Mouse (Mus musculus): Measurements from ENCODE around the gene Snrpb. TPM values are rescaled to one million over a fixed set of nuclear protein-coding genes. Genes with fewer than 3 reads are reported as not detected.
A peak's percentile ranks its signal among the peaks of the same experiment; 100 is the strongest.

Gene Snrpb
- polyA plus RNA-seq, 1 experiment from 2014 or later: 756 TPM

DNA sequence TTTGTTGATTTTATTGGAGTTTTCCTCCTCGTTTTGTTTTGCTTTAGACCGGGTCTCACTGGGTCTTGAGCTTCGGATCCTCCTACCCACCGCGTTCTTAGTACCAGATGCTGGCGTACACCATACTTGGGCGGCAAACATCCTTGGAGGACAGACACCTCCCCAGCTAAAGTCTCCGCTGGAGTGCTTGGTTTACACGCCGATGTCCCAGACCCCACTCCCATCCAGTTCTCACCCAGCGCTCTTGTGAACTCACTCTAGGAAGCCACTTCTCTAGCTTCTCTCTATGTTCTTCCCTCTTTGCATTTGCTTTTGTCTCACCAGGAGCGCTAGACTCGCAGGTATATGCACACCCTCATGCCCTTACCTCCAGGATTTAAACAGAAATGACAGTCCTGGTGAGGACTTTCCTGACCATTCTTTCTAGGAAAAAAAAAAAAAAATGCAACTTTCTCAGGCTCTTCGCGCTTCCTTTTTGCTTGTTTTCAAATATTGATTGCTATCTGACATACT, 360 bp upstream of the Snrpb start:
- peak; percentile 77 for ATAC-seq (replicated peaks; ENCODE audit: insufficient number of reproducible peaks, low FRiP score, low TSS enrichment, low read depth)
- 2% methylated on average over 15 of the region's 15 CpGs for WGBS

DNA sequence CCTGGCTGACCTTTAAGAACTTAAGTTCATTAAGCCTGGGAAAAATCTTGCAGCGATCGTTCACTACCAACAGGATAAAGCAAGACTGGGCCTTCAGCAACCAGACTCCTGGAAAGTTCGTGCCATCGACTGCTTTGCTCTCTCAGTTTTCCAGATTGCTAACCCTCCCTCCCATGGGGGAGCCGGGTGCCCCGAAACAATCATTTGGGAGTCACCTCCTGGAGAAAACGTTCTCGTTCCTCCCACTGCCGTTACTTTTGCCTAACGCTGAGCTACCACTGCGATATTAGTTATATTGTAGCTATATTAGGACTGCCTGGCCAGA, 860 bp downstream of the Snrpb start:
- Histone ChIP-seq H3K9ac (replicated peaks; ENCODE audit: low read length) (peak overlapping the region; percentile 100), H3K9me3 (replicated peaks; ENCODE audit: control insufficient read depth, low read length) (no peaks in the 10 kb centered on the region), H3K4me1 (ENCODE audit: control insufficient read depth, insufficient read depth, low read length) (peaks cover 2% of the 10 kb centered on the region; the same call in 1 of the 2 replicates), H3K27ac (replicated peaks; ENCODE audit: low read depth, low read length) (peak overlapping the region; percentile 94), H3K4me2 (ENCODE audit: low read depth, low read length) (peak overlapping the region; percentile 49), H3K36me3 (replicated peaks; ENCODE audit: control insufficient read depth, insufficient read depth, low read depth, low read length) (peaks cover 10% of the 10 kb centered on the region), H3K27me3 (ENCODE audit: control insufficient read depth, insufficient read depth, low read length) (no peaks in the 10 kb centered on the region), H3K4me3 (ENCODE audit: low read depth, low read length) (peak overlapping the region; percentile 99)
- WGBS: under 1% methylated on average over 11 of the region's 11 CpGs
- ATAC-seq (replicated peaks; ENCODE audit: insufficient number of reproducible peaks, low FRiP score, low TSS enrichment, low read depth) (no peak), DNase-seq (ENCODE audit: low spot score) (peak; percentile 29)

More for the DNA sequence above, 360 bp upstream of the Snrpb start:
- DNase-seq (ENCODE audit: low spot score): no peak
- H3K4me3 ChIP-seq (ENCODE audit: low read depth, low read length): peak overlapping the region; percentile 99
- H3K4me1 ChIP-seq (ENCODE audit: control insufficient read depth, insufficient read depth, low read length): peaks cover 2% of the 10 kb centered on the region; the same call in 1 of the 2 replicates
- H3K9me3 ChIP-seq (replicated peaks; ENCODE audit: control insufficient read depth, low read length): no peaks in the 10 kb centered on the region
- no peaks in the 10 kb centered on the region for H3K27me3 ChIP-seq (ENCODE audit: control insufficient read depth, insufficient read depth, low read length)
- H3K9ac ChIP-seq (replicated peaks; ENCODE audit: low read length): peak overlapping the region; percentile 100
- peak overlapping the region; percentile 87 for H3K4me2 ChIP-seq (ENCODE audit: low read depth, low read length)
- H3K27ac ChIP-seq (replicated peaks; ENCODE audit: low read depth, low read length): no peak overlapping the region; the same call in 1 of the 2 replicates
- H3K36me3 ChIP-seq (replicated peaks; ENCODE audit: control insufficient read depth, insufficient read depth, low read depth, low read length): no peaks in the 10 kb centered on the region; the same call in 1 of the 2 replicates

DNA sequence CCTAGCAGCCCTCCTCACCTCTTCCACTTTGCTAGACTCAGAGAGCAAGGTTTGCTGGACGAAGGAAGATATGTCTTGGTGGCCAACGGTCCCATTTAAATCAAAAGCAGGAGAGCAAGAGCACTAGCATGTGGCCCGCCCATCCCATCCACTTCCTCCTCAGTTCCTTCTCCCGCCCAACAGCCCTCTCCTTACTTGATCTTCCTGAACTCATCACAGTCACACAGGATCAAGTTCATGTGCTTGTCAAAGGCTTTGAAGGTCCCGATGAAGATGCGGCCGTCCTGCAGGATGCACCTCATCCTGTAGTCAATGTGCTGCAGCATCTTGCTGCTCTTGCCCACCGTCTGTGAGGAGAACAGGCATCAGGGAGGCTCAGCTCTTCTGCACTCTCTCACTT, 2.4 kb downstream of the Snrpb start:
- no peak for DNase-seq (ENCODE audit: low spot score)
- Histone ChIP-seq H3K4me2 (ENCODE audit: low read depth, low read length) (peak overlapping the region; percentile 49; the same call in 1 of the 2 replicates), H3K27me3 (ENCODE audit: control insufficient read depth, insufficient read depth, low read length) (no peaks in the 10 kb centered on the region), H3K4me1 (ENCODE audit: control insufficient read depth, insufficient read depth, low read length) (peaks cover 2% of the 10 kb centered on the region; the same call in 1 of the 2 replicates), H3K9ac (replicated peaks; ENCODE audit: low read length) (peak overlapping the region; percentile 100), H3K4me3 (ENCODE audit: low read depth, low read length) (peak overlapping the region; percentile 99; the same call in 1 of the 2 replicates), H3K9me3 (replicated peaks; ENCODE audit: control insufficient read depth, low read length) (no peaks in the 10 kb centered on the region), H3K36me3 (replicated peaks; ENCODE audit: control insufficient read depth, insufficient read depth, low read depth, low read length) (peaks cover 14% of the 10 kb centered on the region), H3K27ac (replicated peaks; ENCODE audit: low read depth, low read length) (no peak overlapping the region)
- no peak for ATAC-seq (replicated peaks; ENCODE audit: insufficient number of reproducible peaks, low FRiP score, low TSS enrichment, low read depth)
- 81% methylated on average over 8 of the region's 8 CpGs for WGBS

DNA sequence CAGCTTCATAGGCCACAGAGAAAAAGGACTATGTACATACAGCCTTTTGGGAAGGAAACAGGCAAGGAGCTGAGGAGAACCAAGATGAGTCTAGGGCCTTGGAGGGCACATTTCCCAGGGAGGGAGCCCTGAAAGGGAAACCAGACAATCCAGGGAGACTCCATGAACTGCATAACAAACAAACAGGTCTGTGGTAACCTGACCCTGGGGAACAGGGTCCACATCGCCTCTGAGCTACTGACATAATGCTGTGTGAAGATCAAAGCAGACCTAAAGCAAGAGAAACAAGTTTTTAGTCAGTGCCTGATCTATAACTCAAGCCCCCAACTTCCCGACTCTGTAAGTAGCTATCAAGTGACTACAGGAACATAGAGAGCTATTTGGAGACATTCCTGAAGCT, 7.5 kb downstream of the Snrpb start:
- Histone ChIP-seq H3K27me3 (ENCODE audit: control insufficient read depth, insufficient read depth, low read length) (no peaks in the 10 kb centered on the region), H3K27ac (replicated peaks; ENCODE audit: low read depth, low read length) (no peak overlapping the region), H3K9me3 (replicated peaks; ENCODE audit: control insufficient read depth, low read length) (no peaks in the 10 kb centered on the region), H3K4me2 (ENCODE audit: low read depth, low read length) (no peak overlapping the region), H3K36me3 (replicated peaks; ENCODE audit: control insufficient read depth, insufficient read depth, low read depth, low read length) (peaks cover 17% of the 10 kb centered on the region), H3K4me3 (ENCODE audit: low read depth, low read length) (no peak overlapping the region), H3K9ac (replicated peaks; ENCODE audit: low read length) (no peak overlapping the region), H3K4me1 (ENCODE audit: control insufficient read depth, insufficient read depth, low read length) (no peaks in the 10 kb centered on the region)
- no peak for DNase-seq (ENCODE audit: low spot score)
- WGBS: 79% methylated on average over 2 of the region's 2 CpGs
- ATAC-seq (replicated peaks; ENCODE audit: insufficient number of reproducible peaks, low FRiP score, low TSS enrichment, low read depth): no peak

DNA sequence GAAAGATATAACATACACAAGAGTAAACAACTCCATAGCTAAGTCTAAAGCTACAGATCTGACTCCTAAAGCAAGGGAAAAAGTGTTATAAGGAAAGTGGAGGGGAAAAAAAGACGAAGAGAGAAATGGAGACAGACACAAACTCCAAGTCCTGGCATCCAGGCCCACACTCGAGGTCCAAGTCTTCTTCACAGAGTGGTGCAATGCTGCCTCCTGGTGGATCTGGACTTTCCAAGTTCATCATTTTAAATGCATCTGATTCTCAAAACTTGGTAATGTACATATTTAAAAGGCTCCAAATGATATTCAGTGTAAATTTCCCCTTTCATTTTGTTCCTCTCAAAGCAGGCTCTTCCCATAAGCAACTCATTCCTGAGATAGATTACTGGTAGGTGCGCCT, 11.3 kb downstream of the Snrpb start:
- Histone ChIP-seq H3K36me3 (replicated peaks; ENCODE audit: control insufficient read depth, insufficient read depth, low read depth, low read length) (peaks cover 5% of the 10 kb centered on the region), H3K27me3 (ENCODE audit: control insufficient read depth, insufficient read depth, low read length) (no peaks in the 10 kb centered on the region), H3K9me3 (replicated peaks; ENCODE audit: control insufficient read depth, low read length) (no peaks in the 10 kb centered on the region), H3K4me3 (ENCODE audit: low read depth, low read length) (no peak overlapping the region), H3K27ac (replicated peaks; ENCODE audit: low read depth, low read length) (no peak overlapping the region), H3K9ac (replicated peaks; ENCODE audit: low read length) (no peak overlapping the region), H3K4me1 (ENCODE audit: control insufficient read depth, insufficient read depth, low read length) (no peaks in the 10 kb centered on the region), H3K4me2 (ENCODE audit: low read depth, low read length) (no peak overlapping the region)
- DNase-seq (ENCODE audit: low spot score) (peak; percentile 74), ATAC-seq (replicated peaks; ENCODE audit: insufficient number of reproducible peaks, low FRiP score, low TSS enrichment, low read depth) (no peak)
- WGBS: 65% methylated on average over 3 of the region's 3 CpGs

DNA sequence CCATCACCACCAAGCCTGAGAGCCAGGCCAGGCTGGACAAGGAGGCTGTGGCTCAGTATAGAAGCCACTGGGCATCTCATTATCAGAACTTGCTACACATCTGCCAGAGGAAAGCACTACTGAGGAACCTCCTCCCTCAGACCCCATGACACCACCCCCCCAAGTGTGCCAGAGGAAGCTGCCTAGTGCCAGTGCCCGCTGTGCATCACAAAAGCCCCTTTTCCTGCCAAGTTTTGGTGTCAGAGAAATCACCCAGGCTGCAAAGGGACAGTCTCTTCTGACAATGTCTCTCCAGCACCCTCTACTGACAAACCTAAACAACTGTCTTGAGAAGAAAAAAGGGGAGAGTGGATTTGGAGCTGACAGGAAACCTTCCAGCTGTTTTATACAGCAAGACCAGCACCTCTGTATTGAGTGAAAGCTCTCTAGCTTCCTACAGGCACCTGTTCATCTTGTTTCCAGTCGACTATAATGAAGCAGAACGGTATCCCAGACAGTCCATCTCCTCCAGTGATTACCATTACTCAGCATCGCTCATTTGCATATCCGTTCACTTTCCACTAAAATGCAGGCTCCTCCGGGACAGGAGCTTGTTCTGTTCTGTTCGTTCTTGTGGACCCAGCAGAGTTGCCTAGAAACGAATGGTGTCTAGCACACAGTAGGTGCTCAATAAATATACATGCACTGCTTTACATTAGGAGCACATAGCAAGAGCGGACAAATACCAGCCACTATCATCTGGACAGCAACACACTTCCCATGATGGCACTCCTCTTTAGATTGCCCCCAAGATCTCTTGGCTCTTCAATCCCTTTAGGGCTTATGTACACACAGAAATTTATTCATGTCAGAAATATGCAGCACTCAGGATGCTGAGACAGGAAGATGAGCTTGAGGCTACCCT, 12.6 kb downstream of the Snrpb start:
- Histone ChIP-seq H3K4me1 (ENCODE audit: control insufficient read depth, insufficient read depth, low read length) (no peaks in the 10 kb centered on the region), H3K27me3 (ENCODE audit: control insufficient read depth, insufficient read depth, low read length) (no peaks in the 10 kb centered on the region), H3K4me2 (ENCODE audit: low read depth, low read length) (no peak overlapping the region), H3K4me3 (ENCODE audit: low read depth, low read length) (no peak overlapping the region), H3K9me3 (replicated peaks; ENCODE audit: control insufficient read depth, low read length) (no peaks in the 10 kb centered on the region), H3K9ac (replicated peaks; ENCODE audit: low read length) (no peak overlapping the region), H3K36me3 (replicated peaks; ENCODE audit: control insufficient read depth, insufficient read depth, low read depth, low read length) (peaks cover 3% of the 10 kb centered on the region), H3K27ac (replicated peaks; ENCODE audit: low read depth, low read length) (no peak overlapping the region)
- DNase-seq (ENCODE audit: low spot score) (peak; percentile 43), ATAC-seq (replicated peaks; ENCODE audit: insufficient number of reproducible peaks, low FRiP score, low TSS enrichment, low read depth) (peak; percentile 32; the same call in 1 of the 2 replicates)
- 70% methylated on average over 9 of the region's 9 CpGs for WGBS

DNA sequence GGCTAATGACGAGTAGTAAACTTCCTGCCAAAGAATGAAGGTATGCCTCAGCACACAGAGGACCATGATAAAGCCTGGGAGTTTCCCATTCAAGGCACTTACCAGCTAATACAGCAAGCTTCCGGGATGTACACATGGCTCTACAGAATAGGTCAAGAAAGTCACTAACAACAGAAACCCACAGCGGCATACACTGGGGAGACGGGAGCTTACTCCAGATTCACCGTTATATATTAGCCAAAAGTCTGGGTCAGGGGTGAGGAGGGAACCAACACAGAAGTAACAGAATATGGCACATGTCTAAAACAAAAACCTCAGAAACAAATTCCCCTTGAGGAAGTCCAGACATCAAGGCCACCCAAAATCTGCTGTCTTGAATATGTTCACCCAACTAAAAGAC, 16.5 kb downstream of the Snrpb start:
- H3K4me1 ChIP-seq (ENCODE audit: control insufficient read depth, insufficient read depth, low read length): no peaks in the 10 kb centered on the region
- H3K4me3 ChIP-seq (ENCODE audit: low read depth, low read length): no peak overlapping the region
- DNase-seq (ENCODE audit: low spot score): no peak
- no peak overlapping the region for H3K9ac ChIP-seq (replicated peaks; ENCODE audit: low read length)
- H3K27ac ChIP-seq (replicated peaks; ENCODE audit: low read depth, low read length): no peak overlapping the region
- 83% methylated on average over 5 of the region's 5 CpGs for WGBS
- no peak overlapping the region for H3K4me2 ChIP-seq (ENCODE audit: low read depth, low read length)
- H3K27me3 ChIP-seq (ENCODE audit: control insufficient read depth, insufficient read depth, low read length): no peaks in the 10 kb centered on the region
- no peaks in the 10 kb centered on the region; the same call in none of the 2 replicates for H3K36me3 ChIP-seq (replicated peaks; ENCODE audit: control insufficient read depth, insufficient read depth, low read depth, low read length)
- no peak for ATAC-seq (replicated peaks; ENCODE audit: insufficient number of reproducible peaks, low FRiP score, low TSS enrichment, low read depth)
- H3K9me3 ChIP-seq (replicated peaks; ENCODE audit: control insufficient read depth, low read length): no peaks in the 10 kb centered on the region

DNA sequence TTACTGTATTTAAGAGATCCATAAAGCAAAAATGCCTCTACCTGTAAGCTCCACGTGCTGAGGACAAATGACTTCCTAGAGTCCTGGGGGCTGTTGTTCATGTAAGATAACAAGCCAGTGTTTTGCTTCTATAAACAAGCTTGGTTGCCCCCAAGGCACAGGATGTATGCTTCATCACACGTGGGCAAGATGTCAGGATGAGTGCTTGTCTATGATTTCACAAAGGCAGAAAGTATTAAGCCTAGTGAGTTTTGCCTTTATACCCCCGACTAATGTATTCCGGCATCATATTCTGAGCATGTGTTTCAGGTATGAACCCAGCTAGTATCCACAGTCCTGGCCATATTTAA, 21.1 kb downstream of the Snrpb start:
- Histone ChIP-seq H3K9me3 (replicated peaks; ENCODE audit: control insufficient read depth, low read length) (no peaks in the 10 kb centered on the region), H3K4me3 (ENCODE audit: low read depth, low read length) (no peak overlapping the region), H3K4me1 (ENCODE audit: control insufficient read depth, insufficient read depth, low read length) (no peaks in the 10 kb centered on the region), H3K36me3 (replicated peaks; ENCODE audit: control insufficient read depth, insufficient read depth, low read depth, low read length) (no peaks in the 10 kb centered on the region; the same call in 1 of the 2 replicates), H3K27me3 (ENCODE audit: control insufficient read depth, insufficient read depth, low read length) (no peaks in the 10 kb centered on the region), H3K9ac (replicated peaks; ENCODE audit: low read length) (no peak overlapping the region), H3K27ac (replicated peaks; ENCODE audit: low read depth, low read length) (no peak overlapping the region), H3K4me2 (ENCODE audit: low read depth, low read length) (no peak overlapping the region)
- ATAC-seq (replicated peaks; ENCODE audit: insufficient number of reproducible peaks, low FRiP score, low TSS enrichment, low read depth): no peak
- WGBS: 49% methylated on average over 4 of the region's 4 CpGs
- no peak for DNase-seq (ENCODE audit: low spot score)
